Mouse (Mus musculus) lung, adult 2 months (tissue): Measurements from ENCODE around the gene Shh. TPM values are rescaled to one million over a fixed set of nuclear protein-coding genes. Genes with fewer than 3 reads are reported as not detected.

ENCODE experiments used
- DNase-seq: peaks from one replicate; pipeline ENCODE4 v3.0.0; 2022
- H3K4me1 ChIP-seq: fragments of 200-500 bp; 2 replicates; pipeline ENCODE4 v1.6.1; 2011; ENCODE audit warnings: low read length; ENCODE audit not compliant: control insufficient read depth, insufficient read depth
- H3K4me3 ChIP-seq: fragments of 200-500 bp; replicated peaks from 2 replicates; pipeline ENCODE3; 2011; ENCODE audit warnings: low read depth, mild to moderate bottlenecking, control low read depth, low read length; ENCODE audit errors: extremely low read depth
- CTCF ChIP-seq: fragments of 200-500 bp; IDR thresholded peaks from 2 replicates; pipeline ENCODE4 v1.5.1; 2011; ENCODE audit warnings: mild to moderate bottlenecking, low read length, control low read depth; ENCODE audit not compliant: insufficient read depth
- POLR2A ChIP-seq: fragments of 200-500 bp; IDR thresholded peaks from 2 replicates; pipeline ENCODE4 v1.6.1; 2011; ENCODE audit warnings: low read depth, mild to moderate bottlenecking, control low read depth, low read length, borderline replicate concordance; ENCODE audit errors: extremely low read depth
- WGBS: fragments of 180-500 bp; shearing (Covaris S2); methylation state at CpG from one replicate; pipeline ENCODE4 v1.1.7; 2018; 5-methylcytosine and 5-hydroxymethylcytosine counted together
- polyA plus RNA-seq: library from polyadenylated mRNA; depleted of rRNA; stranded (reverse); fragments of >200 nt; gene quantifications from 2 replicates; pipeline ENCODE4 v1.2.3, GENCODE M21; 2012

The Shh gene
- polyA plus RNA-seq, 1 experiment, result 7.7 TPM

DNA sequence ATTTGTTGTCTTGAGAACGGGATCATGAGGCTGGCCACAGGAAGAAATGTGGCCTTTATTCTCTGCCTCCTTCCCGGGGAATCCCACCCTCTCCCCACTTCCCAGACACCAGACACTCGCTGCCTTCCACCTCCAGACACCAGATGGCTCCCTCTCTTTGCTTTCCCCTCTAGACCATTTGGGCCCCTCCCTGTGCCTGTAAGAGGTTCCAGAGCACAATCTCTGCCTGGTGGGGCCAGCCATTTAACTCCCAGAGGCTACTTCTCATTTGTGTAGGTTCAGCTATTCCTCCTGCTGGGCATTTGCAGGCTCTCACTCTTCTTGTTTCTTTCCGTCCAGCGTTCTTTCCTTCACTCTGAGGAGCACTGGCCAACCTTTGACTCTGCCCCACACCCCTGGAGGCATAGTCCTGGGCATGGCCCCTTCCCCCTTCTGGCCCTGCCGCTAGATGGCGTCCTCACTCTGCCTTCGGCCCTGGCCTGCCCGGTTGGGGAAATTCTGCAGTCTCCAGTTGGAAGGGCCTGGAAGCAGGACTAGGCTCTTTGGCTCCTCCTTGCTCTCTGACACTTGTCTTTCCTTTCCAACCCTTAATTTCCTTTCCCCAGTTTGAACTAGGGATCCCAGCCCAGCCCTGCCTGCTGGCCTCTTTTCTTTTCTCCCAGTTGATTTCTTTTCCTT, 2.6 kb upstream of the Shh start:
- WGBS, result 3% methylated on average over 9 of the region's 9 CpGs
- Histone ChIP-seq H3K4me1 (no peaks in the 10 kb centered on the region), H3K4me3 (no peak overlapping the region)
- peak; percentile 75 for DNase-seq
- TF ChIP-seq POLR2A (no peak), CTCF (peak; percentile 60)

DNA sequence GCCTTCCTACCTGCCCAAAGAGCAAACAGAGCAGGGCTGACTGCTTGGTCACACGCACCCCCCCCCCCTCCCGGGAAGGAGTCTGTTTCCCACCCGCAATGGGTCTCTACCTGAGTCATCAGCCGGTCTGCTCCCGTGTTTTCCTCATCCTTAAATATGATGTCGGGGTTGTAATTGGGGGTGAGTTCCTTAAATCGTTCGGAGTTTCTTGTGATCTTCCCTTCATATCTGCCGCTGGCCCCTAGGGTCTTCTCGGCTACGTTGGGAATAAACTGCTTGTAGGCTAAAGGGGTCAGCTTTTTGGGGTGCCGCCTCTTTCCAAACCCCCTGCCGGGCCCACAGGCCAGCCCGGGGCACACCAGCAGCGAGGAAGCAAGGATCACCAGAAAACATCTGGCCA, 705 bp downstream of the Shh start:
- no peak for TF ChIP-seq CTCF

DNA sequence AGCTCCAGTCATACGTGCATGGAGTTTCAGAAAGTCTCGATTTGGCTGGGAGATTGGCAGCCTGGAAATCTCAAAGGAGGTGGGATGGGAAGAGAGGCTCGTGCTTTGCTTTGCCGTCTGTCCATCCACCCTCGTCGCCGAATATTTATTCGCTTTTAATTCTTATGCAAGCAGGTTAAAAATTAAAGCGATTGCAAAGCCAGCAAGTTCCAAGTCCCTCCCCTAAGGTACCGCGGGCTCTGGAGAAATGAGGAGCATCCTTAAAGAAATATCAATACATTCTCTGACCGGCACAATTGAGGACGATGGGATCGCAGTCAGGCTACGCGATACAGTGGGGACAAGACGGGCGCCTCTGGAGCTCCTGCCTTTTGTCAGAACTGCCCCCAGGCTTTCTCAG, 1.5 kb downstream of the Shh start:
- 2% methylated on average over 18 of the region's 18 CpGs for WGBS
- peak overlapping the region; percentile 4 for H3K4me3 ChIP-seq
- TF ChIP-seq POLR2A (no peak), CTCF (no peak)
- H3K4me1 ChIP-seq, result no peaks in the 10 kb centered on the region; the same call in 1 of the 2 replicates
- DNase-seq, result peak; percentile 19

More for the DNA sequence above, 705 bp downstream of the Shh start:
- WGBS, result 1% methylated on average over 15 of the region's 15 CpGs
- no peak for DNase-seq
- Histone ChIP-seq H3K4me3 (peak overlapping the region; percentile 48), H3K4me1 (no peaks in the 10 kb centered on the region; the same call in 1 of the 2 replicates)

DNA sequence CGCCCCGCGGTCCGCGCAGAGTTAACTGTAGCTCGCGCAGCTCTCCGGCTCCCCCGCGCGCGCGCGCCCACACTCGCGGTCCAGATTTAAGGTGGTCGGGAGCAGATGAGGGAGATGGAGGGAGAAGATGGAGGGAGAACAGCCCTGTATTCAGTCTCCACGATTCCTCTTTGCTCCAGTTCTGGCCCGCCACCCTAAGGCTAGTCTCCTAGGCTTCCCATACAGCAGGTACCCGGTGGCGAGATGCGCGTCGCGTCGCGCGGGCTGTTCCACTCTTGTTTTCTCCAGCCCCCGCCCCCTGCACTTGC, 2.0 kb downstream of the Shh start:
- Histone ChIP-seq H3K4me1 (no peaks in the 10 kb centered on the region; the same call in 1 of the 2 replicates), H3K4me3 (peak overlapping the region; percentile 4)
- WGBS, result 2% methylated on average over 29 of the region's 29 CpGs
- TF ChIP-seq CTCF (no peak), POLR2A (no peak)
- peak; percentile 35 for DNase-seq

DNA sequence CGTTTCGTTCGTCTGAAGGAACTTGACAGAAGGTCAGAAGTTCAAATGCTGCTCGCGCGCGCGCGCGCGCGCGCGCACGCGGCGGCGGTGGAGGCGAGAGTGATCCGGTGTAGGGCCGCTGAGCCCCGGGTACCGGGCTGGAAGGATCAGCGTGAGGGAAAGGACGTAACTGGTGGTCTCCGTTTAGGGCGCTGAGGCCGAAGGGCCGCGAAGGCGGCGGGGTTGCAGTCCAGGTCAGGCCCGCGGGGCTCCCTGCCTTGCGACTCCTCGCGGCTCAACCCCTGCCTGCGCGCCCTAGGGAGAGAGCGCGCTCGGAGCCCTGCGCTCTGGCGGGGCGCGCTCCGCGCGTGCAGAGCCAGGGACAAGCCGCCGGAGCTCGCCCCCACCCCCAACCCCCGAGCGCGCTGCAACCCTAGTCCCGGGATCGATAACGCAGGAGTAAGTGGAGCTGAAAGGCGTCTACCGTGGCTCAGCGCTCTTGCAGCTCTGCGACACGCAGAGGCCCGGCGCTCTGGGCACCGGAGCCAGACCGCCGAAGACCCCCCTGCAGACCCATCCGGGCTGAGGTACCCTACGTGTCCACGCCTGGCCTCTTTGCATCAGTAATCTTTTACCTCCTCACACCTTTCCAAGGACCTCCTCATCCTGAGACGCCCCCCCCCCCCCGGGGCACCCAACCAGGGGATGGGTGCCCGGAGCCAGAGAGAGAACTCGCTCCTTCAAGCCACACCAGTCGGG, 2.5 kb downstream of the Shh start:
- WGBS, result under 1% methylated on average over 76 of the region's 76 CpGs
- peak; percentile 57 for DNase-seq
- H3K4me1 ChIP-seq, result peaks cover 2% of the 10 kb centered on the region; the same call in 1 of the 2 replicates
- H3K4me3 ChIP-seq, result peak overlapping the region; percentile 70
- TF ChIP-seq POLR2A, result no peak
- no peak for TF ChIP-seq CTCF

DNA sequence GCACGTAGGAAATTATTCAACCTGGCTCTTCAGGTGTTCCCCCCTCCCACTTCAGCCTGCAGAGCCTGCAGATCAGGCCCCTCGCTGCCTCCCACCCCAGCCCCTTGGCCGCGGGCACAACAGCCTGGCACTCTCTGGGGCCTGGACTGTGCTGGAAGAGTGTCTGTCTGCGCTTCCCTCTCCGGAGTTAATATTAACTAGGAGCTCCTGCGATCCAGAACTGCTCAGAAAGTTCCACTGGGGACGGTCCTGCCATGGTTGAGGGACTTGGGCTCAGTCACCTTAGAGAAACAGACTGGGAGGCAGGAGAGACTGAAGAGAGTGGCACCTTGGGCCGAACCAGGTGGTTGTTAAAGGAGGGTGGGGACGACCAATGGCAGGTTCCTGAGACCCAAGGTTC, 3.4 kb downstream of the Shh start:
- peak; percentile 39 for DNase-seq
- H3K4me1 ChIP-seq, result peaks cover 2% of the 10 kb centered on the region; the same call in 1 of the 2 replicates
- H3K4me3 ChIP-seq, result peak overlapping the region; percentile 31
- WGBS, result 6% methylated on average over 10 of the region's 10 CpGs
- TF ChIP-seq CTCF (no peak), POLR2A (no peak)

DNA sequence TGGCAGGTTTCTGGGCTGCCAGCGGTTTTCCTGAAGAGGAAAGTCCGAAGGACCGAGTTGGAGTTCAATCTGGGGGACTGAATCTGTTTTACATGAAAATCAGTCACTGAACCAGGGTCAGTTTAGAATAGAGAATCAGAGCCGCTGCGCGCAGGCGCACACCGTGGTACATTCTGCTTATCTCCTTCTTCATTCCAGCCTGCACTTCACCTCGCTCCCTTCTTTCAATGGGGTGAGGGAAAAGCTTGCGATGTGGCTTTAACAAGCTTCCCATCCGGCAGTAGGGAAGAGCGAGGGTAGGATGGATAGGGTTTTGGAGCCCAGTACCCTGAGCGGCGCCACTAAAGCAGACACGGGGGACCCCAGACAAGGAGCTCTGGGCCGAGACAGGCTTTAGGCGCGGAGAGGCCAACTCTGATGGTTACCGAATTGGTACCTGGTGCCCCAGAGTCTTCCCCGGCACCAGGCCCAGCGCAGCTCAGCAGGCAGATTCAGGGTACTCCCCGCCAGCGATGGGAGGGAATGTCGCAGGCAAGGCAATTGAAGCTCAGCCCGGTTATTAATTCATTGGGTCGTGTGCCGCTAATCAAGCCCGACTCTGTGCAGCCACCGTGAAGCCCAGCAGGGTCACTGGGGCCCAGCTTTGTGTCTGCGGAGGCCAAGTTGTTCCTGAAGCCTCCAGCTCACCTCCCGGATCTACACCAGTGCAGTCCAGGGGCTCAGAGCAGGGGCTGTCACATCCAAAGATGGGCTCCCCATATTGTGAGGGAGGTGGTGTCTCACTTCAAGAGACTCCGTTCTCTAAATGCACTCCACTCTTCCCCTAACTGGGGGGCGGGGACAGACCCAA, 4.1 kb downstream of the Shh start:
- DNase-seq, result peak; percentile 44

DNA sequence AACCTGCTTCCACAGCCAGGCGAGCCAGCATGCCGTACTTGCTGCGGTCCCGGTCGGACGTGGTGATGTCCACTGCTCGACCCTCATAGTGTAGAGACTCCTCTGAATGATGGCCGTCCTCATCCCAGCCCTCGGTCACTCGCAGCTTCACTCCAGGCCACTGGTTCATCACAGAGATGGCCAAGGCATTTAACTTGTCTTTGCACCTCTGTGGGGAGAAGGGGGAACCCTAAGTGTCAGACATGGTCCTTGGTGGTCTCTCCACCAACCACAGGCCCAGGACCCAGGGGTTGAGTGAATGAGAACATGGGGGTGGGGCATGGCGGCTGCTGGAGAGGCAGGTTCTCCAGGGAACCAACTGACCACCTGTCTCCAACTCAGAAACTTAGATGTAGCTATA, 5.7 kb downstream of the Shh start:
- DNase-seq, result no peak
- no peak for TF ChIP-seq POLR2A
- no peak for TF ChIP-seq CTCF
- Histone ChIP-seq H3K4me3 (no peak overlapping the region), H3K4me1 (peaks cover 2% of the 10 kb centered on the region; the same call in 1 of the 2 replicates)
- WGBS, result 14% methylated on average over 11 of the region's 11 CpGs

More for the DNA sequence above, 4.1 kb downstream of the Shh start:
- TF ChIP-seq POLR2A, result no peak; the same call in 1 of the 2 replicates
- no peak for TF ChIP-seq CTCF
- Histone ChIP-seq H3K4me3 (no peak overlapping the region), H3K4me1 (peaks cover 2% of the 10 kb centered on the region; the same call in 1 of the 2 replicates)
- WGBS, result 8% methylated on average over 33 of the region's 33 CpGs
